Mouse (Mus musculus): ENCODE results near the gene Esrrg. TPM values are rescaled to one million over a fixed set of nuclear protein-coding genes. Genes with fewer than 3 reads are reported as not detected.
A peak's percentile ranks its signal among the peaks of the same experiment; 100 is the strongest.

Gene Esrrg
- total RNA-seq, 2 experiments from 2014 or later: 35.3 to 40.0 TPM

GRCm38 (mm10) chr1:187896291-187896690 is 287.7 kb downstream of the Esrrg start:
- intact Hi-C loops (cut with DNase I): no loop called here
- no peak for DNase-seq

- no peak for DNase-seq
- intact Hi-C loops (cut with DNase I): no loop called here
These were observed 288.3 kb downstream of the Esrrg start for GRCm38 (mm10) chr1:187896910-187897309.

- intact Hi-C loops (cut with DNase I): no loop called here
These were observed 290.9 kb downstream of the Esrrg start for GRCm38 (mm10) chr1:187899541-187899940.

GRCm38 (mm10) chr1:187900756-187901155 is 292.2 kb downstream of the Esrrg start:
- intact Hi-C loops (cut with DNase I): no loop called here
- no peak for DNase-seq

More at GRCm38 (mm10) chr1:187899541-187899940, 290.9 kb downstream of the Esrrg start:
- DNase-seq: no peak

GRCm38 (mm10) chr1:187902176-187902575 is 293.6 kb downstream of the Esrrg start:
- intact Hi-C loops (cut with DNase I): no loop called here
- DNase-seq: no peak

- intact Hi-C loops (cut with DNase I): no loop called here
- no peak for DNase-seq
These were observed 296.1 kb downstream of the Esrrg start for GRCm38 (mm10) chr1:187904731-187905130.

GRCm38 (mm10) chr1:187907407-187907806 is 298.8 kb downstream of the Esrrg start:
- DNase-seq: no peak
- intact Hi-C loops (cut with DNase I): no loop called here

GRCm38 (mm10) chr1:187907871-187908270 is 299.3 kb downstream of the Esrrg start:
- intact Hi-C loops (cut with DNase I): no loop called here

GRCm38 (mm10) chr1:187910718-187911117 is 302.1 kb downstream of the Esrrg start:
- peak; percentile 72 to 85 for DNase-seq
- intact Hi-C loops (cut with DNase I): loop anchor here (5.0 kb wide), 1 partner anchor 62 kb away; no protein-coding TSS in a partner anchor

More at GRCm38 (mm10) chr1:187907871-187908270, 299.3 kb downstream of the Esrrg start:
- DNase-seq: no peak

- peak; percentile 23 to 42 for DNase-seq
- intact Hi-C loops (cut with DNase I): loop anchor here (5.0 kb wide), 1 partner anchor 61 kb away; no protein-coding TSS in a partner anchor
These were observed 302.6 kb downstream of the Esrrg start for GRCm38 (mm10) chr1:187911201-187911600.

- intact Hi-C loops (cut with DNase I): no loop called here
- no peak for DNase-seq
These were observed 309.7 kb downstream of the Esrrg start for GRCm38 (mm10) chr1:187918303-187918702.

- intact Hi-C loops (cut with DNase I): no loop called here
These were observed 310.3 kb downstream of the Esrrg start for GRCm38 (mm10) chr1:187918939-187919338.

GRCm38 (mm10) chr1:187920156-187920777 is 311.7 kb downstream of the Esrrg start:
- DNase-seq: no peak
- intact Hi-C loops (cut with DNase I): no loop called here

More at GRCm38 (mm10) chr1:187918939-187919338, 310.3 kb downstream of the Esrrg start:
- DNase-seq: peak in 1 of 2 experiments; percentile 26

- intact Hi-C loops (cut with DNase I): no loop called here
- no peak for DNase-seq
These were observed 322.6 kb downstream of the Esrrg start for GRCm38 (mm10) chr1:187931146-187931545.

GRCm38 (mm10) chr1:187938652-187939051 is 330.1 kb downstream of the Esrrg start:
- intact Hi-C loops (cut with DNase I): no loop called here
- peak; percentile 47 to 52 for DNase-seq

GRCm38 (mm10) chr1:187939078-187939477 is 330.5 kb downstream of the Esrrg start:
- intact Hi-C loops (cut with DNase I): no loop called here
- peak; percentile 35 to 47 for DNase-seq

- DNase-seq: peak; percentile 52 to 64
- intact Hi-C loops (cut with DNase I): no loop called here
These were observed 342.9 kb downstream of the Esrrg start for GRCm38 (mm10) chr1:187951506-187951905.

- DNase-seq: no peak
- intact Hi-C loops (cut with DNase I): no loop called here
These were observed 348.1 kb downstream of the Esrrg start for GRCm38 (mm10) chr1:187956702-187957101.

GRCm38 (mm10) chr1:187959192-187959591 is 350.6 kb downstream of the Esrrg start:
- DNase-seq: no peak
- intact Hi-C loops (cut with DNase I): no loop called here

- intact Hi-C loops (cut with DNase I): no loop called here
- DNase-seq: no peak
These were observed 352.9 kb downstream of the Esrrg start for GRCm38 (mm10) chr1:187961452-187961851.

- intact Hi-C loops (cut with DNase I): no loop called here
- DNase-seq: no peak
These were observed 356.5 kb downstream of the Esrrg start for GRCm38 (mm10) chr1:187964829-187965760.

Measured in heart, postnatal 10 days (tissue).